Mouse (Mus musculus) liver, adult 2 months (tissue): Measurements from ENCODE around the gene Odf4.

Source experiments
- CTCF ChIP-seq: fragments of 200-500 bp; IDR thresholded peaks from 2 replicates; pipeline ENCODE4 v1.5.1; 2011; ENCODE audit warnings: low read depth, low read length, control low read depth
- POLR2A ChIP-seq: fragments of 200-500 bp; IDR thresholded peaks from 2 replicates; pipeline ENCODE4 v1.6.1; 2011; ENCODE audit warnings: low read length, control low read depth; ENCODE audit not compliant: insufficient read depth; ENCODE audit errors: extremely low read depth

DNA sequence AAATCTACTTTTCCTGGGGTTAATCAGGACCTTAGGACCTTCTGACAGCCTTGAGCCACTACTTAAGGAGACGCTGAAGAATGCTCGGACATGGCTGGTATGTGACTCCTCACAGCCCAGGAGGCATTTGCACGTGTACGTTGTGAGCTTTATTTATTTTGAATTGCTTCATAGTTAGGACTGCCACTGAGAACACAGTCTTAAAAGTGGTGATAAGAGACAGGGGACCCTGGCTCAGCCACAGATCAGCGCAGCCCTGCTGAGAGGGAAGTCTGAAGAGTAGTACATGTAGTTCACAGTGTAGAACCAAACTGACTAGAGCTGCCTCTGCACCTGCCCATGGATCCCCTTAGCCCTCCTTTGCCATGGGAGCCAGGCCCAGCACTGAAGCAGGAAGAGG is 35.1 kb downstream of the Odf4 start:
- TF ChIP-seq POLR2A (no peak), CTCF (no peak)
